Mouse (Mus musculus): ENCODE results near the gene Nup210l. TPM values are rescaled to one million over a fixed set of nuclear protein-coding genes. Genes with fewer than 3 reads are reported as not detected.
A peak's percentile ranks its signal among the peaks of the same experiment; 100 is the strongest.

Nup210l gene
- polyA plus RNA-seq, 1 experiment, result 0.14 TPM

GRCm38 (mm10) chr3:90133331-90133730 lies 29.4 kb downstream of the Nup210l start:
- 97% methylated on average over 1 of the region's 1 CpGs for WGBS
- no peak overlapping the region for H3K4me3 ChIP-seq (ENCODE audit: insufficient read depth, low read depth, low read length)
- TF ChIP-seq POLR2A (IDR thresholded peaks at IDR 0.05; ENCODE audit: low read depth, low read length), result no peak
- H3K4me1 ChIP-seq (ENCODE audit: control insufficient read depth, insufficient read depth, low read length), result no peaks in the 10 kb centered on the region
- H3K27ac ChIP-seq (ENCODE audit: insufficient read depth, low read depth, low read length), result no peak overlapping the region
- no peaks in the 10 kb centered on the region for H3K36me3 ChIP-seq (ENCODE audit: control insufficient read depth, insufficient read depth, low read length)
- no peak for DNase-seq
- no peaks in the 10 kb centered on the region for H3K27me3 ChIP-seq (replicated peaks; ENCODE audit: control insufficient read depth, insufficient read depth, low read length)

GRCm38 (mm10) chr3:90134483-90134882 lies 30.6 kb downstream of the Nup210l start:
- DNase-seq, result no peak
- Histone ChIP-seq H3K36me3 (ENCODE audit: control insufficient read depth, insufficient read depth, low read length) (no peaks in the 10 kb centered on the region), H3K27me3 (replicated peaks; ENCODE audit: control insufficient read depth, insufficient read depth, low read length) (no peaks in the 10 kb centered on the region), H3K27ac (ENCODE audit: insufficient read depth, low read depth, low read length) (no peak overlapping the region), H3K4me3 (ENCODE audit: insufficient read depth, low read depth, low read length) (no peak overlapping the region), H3K4me1 (ENCODE audit: control insufficient read depth, insufficient read depth, low read length) (no peaks in the 10 kb centered on the region)
- TF ChIP-seq POLR2A (IDR thresholded peaks at IDR 0.05; ENCODE audit: low read depth, low read length) (no peak), CTCF (conservative IDR thresholded peaks at IDR 0.05; ENCODE audit: insufficient read depth, insufficient read length, low read depth, low read length) (no peak)
- WGBS, result 46% methylated on average over 3 of the region's 3 CpGs

GRCm38 (mm10) chr3:90134993-90135392 lies 31.1 kb downstream of the Nup210l start:
- TF ChIP-seq POLR2A (IDR thresholded peaks at IDR 0.05; ENCODE audit: low read depth, low read length) (no peak), CTCF (conservative IDR thresholded peaks at IDR 0.05; ENCODE audit: insufficient read depth, insufficient read length, low read depth, low read length) (no peak)
- WGBS, result 64% methylated on average over 5 of the region's 5 CpGs
- Histone ChIP-seq H3K4me1 (ENCODE audit: control insufficient read depth, insufficient read depth, low read length) (no peaks in the 10 kb centered on the region), H3K27me3 (replicated peaks; ENCODE audit: control insufficient read depth, insufficient read depth, low read length) (no peaks in the 10 kb centered on the region), H3K4me3 (ENCODE audit: insufficient read depth, low read depth, low read length) (no peak overlapping the region), H3K36me3 (ENCODE audit: control insufficient read depth, insufficient read depth, low read length) (no peaks in the 10 kb centered on the region), H3K27ac (ENCODE audit: insufficient read depth, low read depth, low read length) (no peak overlapping the region)
- DNase-seq, result no peak

GRCm38 (mm10) chr3:90136660-90137059 lies 32.7 kb downstream of the Nup210l start:
- no peaks in the 10 kb centered on the region for H3K4me1 ChIP-seq (ENCODE audit: control insufficient read depth, insufficient read depth, low read length)
- H3K27ac ChIP-seq (ENCODE audit: insufficient read depth, low read depth, low read length), result no peak overlapping the region
- TF ChIP-seq POLR2A (IDR thresholded peaks at IDR 0.05; ENCODE audit: low read depth, low read length), result no peak
- TF ChIP-seq CTCF (conservative IDR thresholded peaks at IDR 0.05; ENCODE audit: insufficient read depth, insufficient read length, low read depth, low read length), result peak; percentile 29; the same call in 1 of the 2 replicates
- peak; percentile 4 for DNase-seq
- no peaks in the 10 kb centered on the region for H3K36me3 ChIP-seq (ENCODE audit: control insufficient read depth, insufficient read depth, low read length)
- no peaks in the 10 kb centered on the region for H3K27me3 ChIP-seq (replicated peaks; ENCODE audit: control insufficient read depth, insufficient read depth, low read length)
- H3K4me3 ChIP-seq (ENCODE audit: insufficient read depth, low read depth, low read length), result no peak overlapping the region
- WGBS, result 47% methylated on average over 13 of the region's 13 CpGs

- Histone ChIP-seq H3K4me3 (ENCODE audit: insufficient read depth, low read depth, low read length) (no peak overlapping the region), H3K4me1 (ENCODE audit: control insufficient read depth, insufficient read depth, low read length) (no peaks in the 10 kb centered on the region), H3K27me3 (replicated peaks; ENCODE audit: control insufficient read depth, insufficient read depth, low read length) (no peaks in the 10 kb centered on the region), H3K36me3 (ENCODE audit: control insufficient read depth, insufficient read depth, low read length) (no peaks in the 10 kb centered on the region), H3K27ac (ENCODE audit: insufficient read depth, low read depth, low read length) (no peak overlapping the region)
- WGBS, result 60% methylated on average over 1 of the region's 1 CpGs
- DNase-seq, result no peak
- TF ChIP-seq POLR2A (IDR thresholded peaks at IDR 0.05; ENCODE audit: low read depth, low read length), result no peak
- no peak for TF ChIP-seq CTCF (conservative IDR thresholded peaks at IDR 0.05; ENCODE audit: insufficient read depth, insufficient read length, low read depth, low read length)
Observed at GRCm38 (mm10) chr3:90137606-90138005, 33.7 kb downstream of the Nup210l start.

- H3K27ac ChIP-seq (ENCODE audit: insufficient read depth, low read depth, low read length), result no peak overlapping the region
- no peak overlapping the region for H3K4me3 ChIP-seq (ENCODE audit: insufficient read depth, low read depth, low read length)
- H3K36me3 ChIP-seq (ENCODE audit: control insufficient read depth, insufficient read depth, low read length), result no peaks in the 10 kb centered on the region
- H3K27me3 ChIP-seq (replicated peaks; ENCODE audit: control insufficient read depth, insufficient read depth, low read length), result no peaks in the 10 kb centered on the region
- no peak for DNase-seq
- no peaks in the 10 kb centered on the region for H3K4me1 ChIP-seq (ENCODE audit: control insufficient read depth, insufficient read depth, low read length)
- TF ChIP-seq POLR2A (IDR thresholded peaks at IDR 0.05; ENCODE audit: low read depth, low read length) (no peak), CTCF (conservative IDR thresholded peaks at IDR 0.05; ENCODE audit: insufficient read depth, insufficient read length, low read depth, low read length) (no peak)
- WGBS, result 85% methylated on average over 3 of the region's 3 CpGs
Observed at GRCm38 (mm10) chr3:90139962-90140361, 36.0 kb downstream of the Nup210l start.

- no peak overlapping the region for H3K4me3 ChIP-seq (ENCODE audit: insufficient read depth, low read depth, low read length)
- no peaks in the 10 kb centered on the region for H3K27me3 ChIP-seq (replicated peaks; ENCODE audit: control insufficient read depth, insufficient read depth, low read length)
- TF ChIP-seq POLR2A (IDR thresholded peaks at IDR 0.05; ENCODE audit: low read depth, low read length) (no peak), CTCF (conservative IDR thresholded peaks at IDR 0.05; ENCODE audit: insufficient read depth, insufficient read length, low read depth, low read length) (no peak)
- H3K27ac ChIP-seq (ENCODE audit: insufficient read depth, low read depth, low read length), result no peak overlapping the region
- H3K4me1 ChIP-seq (ENCODE audit: control insufficient read depth, insufficient read depth, low read length), result no peaks in the 10 kb centered on the region
- H3K36me3 ChIP-seq (ENCODE audit: control insufficient read depth, insufficient read depth, low read length), result no peaks in the 10 kb centered on the region
- 43% methylated on average over 3 of the region's 3 CpGs for WGBS
- DNase-seq, result no peak
Observed at GRCm38 (mm10) chr3:90145461-90145860, 41.5 kb downstream of the Nup210l start.

GRCm38 (mm10) chr3:90146651-90147050 lies 42.7 kb downstream of the Nup210l start:
- Histone ChIP-seq H3K4me1 (ENCODE audit: control insufficient read depth, insufficient read depth, low read length) (no peaks in the 10 kb centered on the region), H3K27ac (ENCODE audit: insufficient read depth, low read depth, low read length) (no peak overlapping the region)

More at GRCm38 (mm10) chr3:90146651-90147050, 42.7 kb downstream of the Nup210l start:
- TF ChIP-seq POLR2A (IDR thresholded peaks at IDR 0.05; ENCODE audit: low read depth, low read length) (no peak), CTCF (conservative IDR thresholded peaks at IDR 0.05; ENCODE audit: insufficient read depth, insufficient read length, low read depth, low read length) (no peak)
- Histone ChIP-seq H3K4me3 (ENCODE audit: insufficient read depth, low read depth, low read length) (no peak overlapping the region), H3K27me3 (replicated peaks; ENCODE audit: control insufficient read depth, insufficient read depth, low read length) (no peaks in the 10 kb centered on the region), H3K36me3 (ENCODE audit: control insufficient read depth, insufficient read depth, low read length) (no peaks in the 10 kb centered on the region)
- DNase-seq, result no peak
- 88% methylated on average over 1 of the region's 1 CpGs for WGBS

Data from kidney, adult 2 months (tissue).